Mouse (Mus musculus) C3H10T1/2 (cell line): Measurements from ENCODE around the gene Gnaq. TPM values are rescaled to one million over a fixed set of nuclear protein-coding genes. Genes with fewer than 3 reads are reported as not detected.

Source experiments
- polyA plus RNA-seq, 2 experiments: library from polyadenylated mRNA; unstranded; fragments of >200 nt; fragmentation: generic; extraction: Trizol; gene quantifications; one replicate each; pipeline ENCODE4 v1.2.1; 2012; ENCODE audit warnings: missing spikeins in 2 of 2

Gene Gnaq
- 10 to 100 TPM in 1 of 2 experiments, 1 to 10 TPM in 1; 3.0 to 23.2 TPM for polyA plus RNA-seq

DNA sequence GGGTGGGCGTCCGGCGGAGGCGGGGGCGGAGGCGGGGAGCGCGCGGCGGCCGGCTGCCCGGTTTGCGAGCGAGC lies at the start of gene Gnaq:
TSS of gene Gnaq (plus strand) at position 41 of the 74 bp plus-strand sequence.

GRCm38 (mm10) chr19:16435531-16436231 lies 303.1 kb downstream of the Gnaq start, which contains the start of gene Gna14:
TSS of gene Gna14 (plus strand) at chr19:16435762.

Other genes starting within 250 kb of the Gnaq start
- 100 to 1,000 TPM in 1 of 2 experiments, 10 to 100 TPM in 1; 79.7 to 201 TPM for gene Psat1, start 185.5 kb upstream of the Gnaq start, polyA plus RNA-seq
- gene Cep78, start 147.8 kb upstream of the Gnaq start, polyA plus RNA-seq, result 1 to 10 TPM in 1 of 2 experiments, under 1 TPM in 1; 0.91 to 4.2 TPM